Mouse (Mus musculus): ENCODE data around the gene Nfkb1. TPM values are rescaled to one million over a fixed set of nuclear protein-coding genes. Genes with fewer than 3 reads are reported as not detected.

Nfkb1 gene
- total RNA-seq, 2 experiments from 2014 or later: 17.1 to 18.7 TPM

DNA sequence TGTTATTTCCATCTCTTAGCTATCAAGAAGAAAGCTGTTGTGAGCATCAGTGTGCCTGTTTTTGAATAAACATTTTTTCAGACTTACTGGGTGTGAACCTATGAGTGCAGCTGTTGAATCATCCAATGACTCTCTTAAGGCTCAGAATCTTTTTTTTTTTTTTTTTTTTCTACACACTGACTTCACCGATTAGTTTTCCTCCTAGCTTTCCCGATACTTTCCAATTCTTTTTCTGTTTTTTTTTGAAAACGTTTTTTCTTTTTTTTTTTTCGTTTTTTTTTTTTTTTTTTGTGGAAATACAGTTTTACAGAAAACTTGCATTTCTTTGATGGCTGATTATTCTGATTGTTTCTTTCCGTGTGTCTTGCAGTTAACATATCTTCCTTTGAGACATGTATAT, 138.5 kb downstream of the Nfkb1 start:
- DNase-seq (ENCODE audit: low spot score): no peak

DNA sequence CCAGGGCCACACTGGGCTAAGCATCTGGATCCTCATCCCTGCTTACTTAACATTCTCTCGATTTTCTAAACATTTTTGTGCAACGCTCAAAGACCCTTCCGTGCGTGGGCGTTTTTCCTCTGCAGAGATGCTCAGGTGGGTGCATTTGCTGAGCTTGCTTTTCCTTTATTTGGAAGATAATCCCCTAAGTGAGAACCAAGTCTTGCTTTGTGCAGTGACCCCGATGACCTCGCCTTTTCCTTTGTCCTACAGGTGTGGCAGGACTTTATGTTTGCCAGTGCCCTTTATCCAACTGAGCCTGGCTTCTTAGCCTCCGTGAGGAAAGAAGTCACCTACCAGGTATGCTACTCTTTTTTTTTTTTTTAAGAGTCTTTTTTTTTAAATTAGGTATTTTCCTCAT, 144.0 kb downstream of the Nfkb1 start:
- no peak for DNase-seq (ENCODE audit: low spot score)

DNA sequence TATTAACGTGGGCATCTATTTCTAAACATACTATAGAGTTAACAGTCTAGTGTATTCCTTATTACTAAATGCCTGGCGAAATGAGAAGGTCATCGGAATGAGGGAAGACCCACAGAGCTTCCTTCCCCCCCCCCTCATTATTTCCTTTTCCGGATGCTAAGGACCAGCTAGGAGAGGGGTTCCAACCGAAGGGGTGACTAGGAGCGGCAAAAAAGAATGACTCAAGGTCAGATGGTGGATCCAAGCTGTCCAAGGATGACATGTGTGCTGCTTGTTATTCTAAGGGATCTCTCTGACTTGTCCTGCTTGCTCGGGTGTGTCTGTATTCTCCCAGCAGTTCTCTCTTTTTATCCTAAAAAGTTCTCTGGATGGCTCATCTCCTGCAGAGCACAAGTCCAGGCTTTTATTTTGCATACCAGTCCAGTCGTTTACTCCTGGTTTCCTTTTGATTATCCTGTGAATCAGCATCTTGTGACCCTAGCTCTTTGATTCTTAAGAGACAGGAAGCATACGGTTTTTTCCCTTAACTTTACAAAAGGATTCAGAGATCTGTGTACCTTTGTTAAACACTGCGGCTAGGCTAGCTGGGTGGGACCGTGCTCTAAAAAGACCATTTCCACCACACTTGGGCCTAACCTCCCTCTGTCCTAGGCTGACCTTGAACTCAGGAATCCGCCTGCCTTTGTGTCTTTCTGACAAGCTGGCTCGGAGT, 145.0 kb downstream of the Nfkb1 start:
- DNase-seq (ENCODE audit: low spot score): no peak

Other genes starting within 250 kb of the Nfkb1 start
- gene Manba, start 205.9 kb downstream of the Nfkb1 start, total RNA-seq (2021): 1 to 10 TPM; 3.1 to 4.5 TPM
- gene Slc39a8, start 133.7 kb upstream of the Nfkb1 start, total RNA-seq (2021): under 1 TPM; 0.71 to 0.85 TPM